In genomic region chr11:60197998-60198619, GRCm38 (mm10) we compare ENCODE assay signal across 13 mouse cellular contexts. TPM values are rescaled to one million over a fixed set of nuclear protein-coding genes. Genes with fewer than 3 reads are reported as not detected.
DNase-seq lines count a peak whose midpoint lies in the region; ATAC-seq lines count a peak whose summit lies in the region.
"Had no signal": no experiment of that assay in that cellular context is flagged by ENCODE, and none has a peak within 500 bp of the region (broad histone marks: within the 10 kb centered on the region; RNA-seq: fewer than 3 reads in every experiment).

No protein-coding gene starts in this region.

- peak; percentile 57 for DNase-seq in adrenal gland, postnatal 10 days
- DNase-seq in adrenal gland, postnatal 4 days (ENCODE audit: low spot score in 2 of 2): no peak
- DNase-seq in hindbrain, embryonic 10.5 days (ENCODE audit: low spot score): no peak
- no peak for DNase-seq in hindbrain, embryonic 11.5 days (ENCODE audit: low spot score)
- DNase-seq in ovary, adult 18-20 months (ENCODE audit: low spot score): peak; percentile 33
- no peak for DNase-seq in ovary, postnatal 14 days (ENCODE audit: low spot score)
- DNase-seq in natural killer cell, adult 2 months (ENCODE audit: low spot score in 2 of 2): no peak
- DNase-seq: gastrocnemius, postnatal 36 days; kidney, adult 9 months; layer of hippocampus, adult 9-11 months; lung, adult 2 months; thymus, postnatal 25 days had no signal

- peaks cover 12% of the 10 kb centered on the region for H3K9me3 ChIP-seq in hindbrain, embryonic 10.5 days
- no peaks in the 10 kb centered on the region for H3K9me3 ChIP-seq in hindbrain, embryonic 11.5 days (ENCODE audit: control insufficient read depth, low read length)
- H3K9me3 ChIP-seq in neural tube, embryonic 12.5 days: peaks cover 9% of the 10 kb centered on the region; the same call in 1 of the 2 replicates

- H3K36me3 ChIP-seq in hindbrain, embryonic 10.5 days: peaks cover 100% of the 10 kb centered on the region
- H3K36me3 ChIP-seq in hindbrain, embryonic 11.5 days (ENCODE audit: control insufficient read depth, insufficient read depth, low read length): peaks cover 22% of the 10 kb centered on the region
- H3K36me3 ChIP-seq in neural tube, embryonic 12.5 days: peaks cover 82% of the 10 kb centered on the region

- peaks cover 29% of the 10 kb centered on the region for H3K4me1 ChIP-seq in hindbrain, embryonic 10.5 days (replicated peaks)
- 0 out of 2 replicates have a peak, but pooled peaks cover 2% of the 10 kb centered on the region for H3K4me1 ChIP-seq in hindbrain, embryonic 11.5 days (replicated peaks; ENCODE audit: control insufficient read depth, insufficient read depth, low read length)
- H3K4me1 ChIP-seq in neural tube, embryonic 12.5 days: peaks cover 16% of the 10 kb centered on the region

- H3K9ac ChIP-seq in hindbrain, embryonic 11.5 days (ENCODE audit: low read depth, low read length): no peak overlapping the region
- H3K9ac ChIP-seq in neural tube, embryonic 12.5 days: peak overlapping the region; percentile 17; the same call in 1 of the 2 replicates

- H3K27me3 ChIP-seq in hindbrain, embryonic 10.5 days (ENCODE audit: insufficient read depth, poor library complexity, severe bottlenecking): no peaks in the 10 kb centered on the region
- H3K27me3 ChIP-seq in hindbrain, embryonic 11.5 days (ENCODE audit: control insufficient read depth, insufficient read depth, low read length): no peaks in the 10 kb centered on the region
- H3K27me3 ChIP-seq in neural tube, embryonic 12.5 days (replicated peaks): no peaks in the 10 kb centered on the region

- WGBS in hindbrain, embryonic 10.5 days: 82% methylated on average over 24 of the region's 24 CpGs
- 83% methylated on average over 24 of the region's 24 CpGs for WGBS in hindbrain, embryonic 11.5 days
- 81% methylated on average over 24 of the region's 24 CpGs for WGBS in neural tube, embryonic 12.5 days

- ATAC-seq in hindbrain, embryonic 11.5 days (ENCODE audit: low FRiP score): no peak
- ATAC-seq in neural tube, embryonic 12.5 days (ENCODE audit: low FRiP score, low read depth): no peak

- 0 out of 2 replicates have a peak overlapping the region, but pooled peaks have one; percentile 19 for H3K27ac ChIP-seq in hindbrain, embryonic 10.5 days
- no peak overlapping the region for H3K27ac ChIP-seq in hindbrain, embryonic 11.5 days (ENCODE audit: low read depth, low read length)
- H3K27ac ChIP-seq in neural tube, embryonic 12.5 days: no peak overlapping the region

- no peak overlapping the region for H3K4me3 ChIP-seq in hindbrain, embryonic 10.5 days
- no peak overlapping the region for H3K4me3 ChIP-seq in hindbrain, embryonic 11.5 days (ENCODE audit: low read depth, low read length)
- no peak overlapping the region for H3K4me3 ChIP-seq in neural tube, embryonic 12.5 days

- no peak overlapping the region for H3K4me2 ChIP-seq in hindbrain, embryonic 11.5 days (replicated peaks; ENCODE audit: low read depth, low read length)
- H3K4me2 ChIP-seq in neural tube, embryonic 12.5 days (replicated peaks): no peak overlapping the region

RNA-seq across cellular contexts. Expression of gene Srebf1, which starts 24.3 kb away (rescaled TPM):
- total RNA-seq in adrenal gland, postnatal 10 days (2021): 100 to 1,000 TPM; 126 to 185 TPM
- 100 to 1,000 TPM; 135 to 160 TPM for total RNA-seq in adrenal gland, postnatal 4 days (2021)
- 45.0 and 55.8 TPM in 2 replicates for polyA plus RNA-seq in hindbrain, embryonic 10.5 days (2016; fragmentation: Nextera tagmentation; extraction: Ambion mirVana)
- 40.4 and 44.7 TPM in 2 replicates for polyA plus RNA-seq in hindbrain, embryonic 11.5 days (2014; fragmentation: Nextera tagmentation; extraction: Ambion mirVana)
- 50.0 and 50.9 TPM in 2 replicates for polyA plus RNA-seq in neural tube, embryonic 12.5 days (2016; fragmentation: Nextera tagmentation; extraction: Ambion mirVana)

Comparison
In these comparisons a context has a peak if more than half of its experiments do, and no peak if none do; other contexts are left out.
1. DNase-seq: peak in adrenal gland, postnatal 10 days (single experiment) and ovary, adult 18-20 months (single experiment); none in adrenal gland, postnatal 4 days (0 of 2), hindbrain, embryonic 10.5 days (single experiment), hindbrain, embryonic 11.5 days (single experiment), ovary, postnatal 14 days (single experiment) and natural killer cell, adult 2 months (0 of 2).